Mouse (Mus musculus): ENCODE measurements around the gene Unc119b.
"Not testable (repeated sequence)": the region's sequence is repeated elsewhere in the genome, so short reads cannot be mapped to it uniquely, and the experiment has no call there.

The Unc119b gene

GRCm38 (mm10) chr5:115091015-115091414 lies 43.8 kb downstream of the Unc119b start:
- no peak for DNase-seq (ENCODE audit: low spot score in 2 of 2)

- DNase-seq (ENCODE audit: low spot score in 2 of 2) = no peak
Observed at GRCm38 (mm10) chr5:115089592-115090268, 45.0 kb downstream of the Unc119b start.

GRCm38 (mm10) chr5:115085675-115086074 lies 49.1 kb downstream of the Unc119b start:
- DNase-seq (ENCODE audit: low spot score in 2 of 2) = no peak

- no peak for DNase-seq (ENCODE audit: low spot score in 2 of 2)
Observed at GRCm38 (mm10) chr5:115083492-115083891, 51.3 kb downstream of the Unc119b start.

- DNase-seq (ENCODE audit: low spot score in 2 of 2) = no peak
Observed at GRCm38 (mm10) chr5:115081636-115082035, 53.1 kb downstream of the Unc119b start.

- peak in 1 of 2 experiments; percentile 48 for DNase-seq (ENCODE audit: low spot score in 2 of 2)
Observed at GRCm38 (mm10) chr5:115076144-115076901, 58.5 kb downstream of the Unc119b start.

GRCm38 (mm10) chr5:115074749-115075148 lies 60.0 kb downstream of the Unc119b start:
- no peak for DNase-seq (ENCODE audit: low spot score in 2 of 2)

GRCm38 (mm10) chr5:115073306-115073705 lies 61.5 kb downstream of the Unc119b start:
- DNase-seq (ENCODE audit: low spot score in 2 of 2) = not testable (repeated sequence)

Measured in frontal cortex, postnatal 10 days (tissue).